Mouse (Mus musculus): ENCODE measurements around the gene Il1rapl1. TPM values are rescaled to one million over a fixed set of nuclear protein-coding genes. Genes with fewer than 3 reads are reported as not detected.

Gene Il1rapl1
- total and polyA plus RNA-seq, 3 experiments = not detected

DNA sequence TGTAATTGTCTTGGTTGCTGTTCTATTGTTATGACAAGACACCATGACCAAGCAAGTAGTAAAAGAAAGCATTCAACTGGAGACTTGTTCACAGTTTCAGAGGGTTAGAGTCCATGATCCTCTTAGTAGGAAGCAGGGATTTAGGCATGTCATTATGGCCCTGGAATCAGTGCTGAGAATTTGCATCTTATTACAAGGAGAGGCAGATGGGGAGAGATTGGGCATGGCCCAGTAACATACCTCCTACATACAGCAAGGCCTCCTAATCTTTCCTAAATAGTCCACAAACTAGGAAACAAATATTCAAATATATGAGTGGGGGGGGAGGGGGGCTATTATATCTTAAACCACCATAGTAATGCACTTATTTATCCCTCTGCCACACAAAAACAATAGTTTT is 301.6 kb downstream of the Il1rapl1 start:
- no peak overlapping the region for H3K4me3 ChIP-seq (replicated peaks in 1 of 3; ENCODE audit: low read depth in 2 of 3, low read length in 2 of 3, poor library complexity in 1 of 3)
- in situ Hi-C loops (cut with MboI; ENCODE audit: low pct_ligation_motif_present, low pct_unique_long_range_greater_than_20kb, low sequenced_read_pairs) = no loop called here
- no peak for DNase-seq (ENCODE audit: extremely low read depth)
- H3K27ac ChIP-seq (ENCODE audit: insufficient read depth, low read depth) = no peak overlapping the region
- no peak for TF ChIP-seq USF1 (IDR thresholded peaks at IDR 0.05; ENCODE audit: low read depth, low read length)
- no peak for TF ChIP-seq POLR2A (IDR thresholded peaks at IDR 0.05; ENCODE audit: low read depth, low read length)
- TF ChIP-seq ZKSCAN1 (IDR thresholded peaks at IDR 0.05; ENCODE audit: borderline replicate concordance, low read depth, low read length) = no peak
- TF ChIP-seq ELF1 (IDR thresholded peaks at IDR 0.05; ENCODE audit: low read depth, low read length) = no peak
- TF ChIP-seq UBTF (IDR thresholded peaks at IDR 0.05; ENCODE audit: low read depth, low read length) = no peak
- no peak for TF ChIP-seq ZMIZ1 (IDR thresholded peaks at IDR 0.05; ENCODE audit: low read depth, low read length)
- TF ChIP-seq USF2 (conservative IDR thresholded peaks at IDR 0.05; ENCODE audit: low read depth, low read length) = no peak
- TF ChIP-seq MEF2A (IDR thresholded peaks at IDR 0.05; ENCODE audit: borderline replicate concordance, low read depth, low read length) = no peak
- TF ChIP-seq HCFC1 (IDR thresholded peaks at IDR 0.05; ENCODE audit: low read depth, low read length) = no peak
- TF ChIP-seq CTCF (conservative IDR thresholded peaks at IDR 0.05 in 1 of 2, IDR thresholded peaks at IDR 0.05 in 1 of 2; ENCODE audit: low read depth in 2 of 2, low read length in 2 of 2) = no peak
- no peak for TF ChIP-seq CHD2 (IDR thresholded peaks at IDR 0.05; ENCODE audit: low read length)
- no peak for TF ChIP-seq SIN3A (IDR thresholded peaks at IDR 0.05; ENCODE audit: low read length)
- no peak for TF ChIP-seq KAT2A (IDR thresholded peaks at IDR 0.05; ENCODE audit: insufficient replicate concordance, low read length)
- no peak for TF ChIP-seq ZC3H11A (IDR thresholded peaks at IDR 0.05; ENCODE audit: low read depth, low read length)
- TF ChIP-seq MXI1 (IDR thresholded peaks at IDR 0.05; ENCODE audit: low read depth, low read length) = no peak
- TF ChIP-seq MYC (IDR thresholded peaks at IDR 0.05; ENCODE audit: low read depth, low read length) = no peak
- H3K79me2 ChIP-seq (replicated peaks; ENCODE audit: control insufficient read depth, extremely low read depth, insufficient read depth, poor library complexity, severe bottlenecking) = no peaks in the 10 kb centered on the region
- no peak overlapping the region for H3K4me2 ChIP-seq (ENCODE audit: insufficient read depth, low read depth, poor library complexity, severe bottlenecking)
- no peaks in the 10 kb centered on the region for H3K9me3 ChIP-seq (replicated peaks; ENCODE audit: low read length)
- no peaks in the 10 kb centered on the region for H3K27me3 ChIP-seq (replicated peaks)
- dilution Hi-C loops (cut with MboI; ENCODE audit: extremely low pct_ligation_motif_present, extremely low pct_unique_long_range_greater_than_20kb, low sequenced_read_pairs) = no loop called here
- no peaks in the 10 kb centered on the region for H3K36me3 ChIP-seq (replicated peaks in 1 of 2; ENCODE audit: control insufficient read depth in 1 of 2, insufficient read depth in 1 of 2, low read length in 1 of 2)
- no peaks in the 10 kb centered on the region for H3K4me1 ChIP-seq (ENCODE audit: control insufficient read depth in 1 of 2, insufficient read depth in 2 of 2)
- no peak overlapping the region for H3K9ac ChIP-seq (ENCODE audit: insufficient read depth, low read depth)

DNA sequence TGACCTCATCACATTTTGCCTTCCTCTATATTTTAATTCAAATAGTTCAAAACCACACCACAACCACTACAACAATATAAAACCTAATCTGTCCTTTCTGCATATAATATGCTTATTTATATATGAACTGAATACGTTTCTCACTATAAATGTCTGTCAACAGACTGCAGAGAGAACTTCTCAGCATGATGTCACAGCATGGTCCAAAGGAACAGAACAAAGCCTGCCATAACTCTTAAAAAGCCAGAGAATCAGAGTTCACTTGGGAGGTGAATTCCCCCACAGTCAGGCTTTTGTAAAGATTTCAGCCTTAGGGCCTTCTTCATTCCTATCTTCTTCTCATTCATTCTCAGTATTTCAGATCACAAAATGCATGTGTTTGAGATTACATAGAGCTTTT is 307.7 kb downstream of the Il1rapl1 start:
- Histone ChIP-seq H3K9me3 (replicated peaks; ENCODE audit: low read length) (no peaks in the 10 kb centered on the region), H3K4me2 (ENCODE audit: insufficient read depth, low read depth, poor library complexity, severe bottlenecking) (no peak overlapping the region), H3K4me3 (replicated peaks in 1 of 3; ENCODE audit: low read depth in 2 of 3, low read length in 2 of 3, poor library complexity in 1 of 3) (no peak overlapping the region), H3K9ac (ENCODE audit: insufficient read depth, low read depth) (no peak overlapping the region), H3K79me2 (replicated peaks; ENCODE audit: control insufficient read depth, extremely low read depth, insufficient read depth, poor library complexity, severe bottlenecking) (no peaks in the 10 kb centered on the region), H3K27ac (ENCODE audit: insufficient read depth, low read depth) (no peak overlapping the region), H3K4me1 (ENCODE audit: control insufficient read depth in 1 of 2, insufficient read depth in 2 of 2) (no peaks in the 10 kb centered on the region), H3K27me3 (replicated peaks) (no peaks in the 10 kb centered on the region), H3K36me3 (replicated peaks in 1 of 2; ENCODE audit: control insufficient read depth in 1 of 2, insufficient read depth in 1 of 2, low read length in 1 of 2) (no peaks in the 10 kb centered on the region)
- DNase-seq (ENCODE audit: extremely low read depth) = no peak
- in situ Hi-C loops (cut with MboI; ENCODE audit: low pct_ligation_motif_present, low pct_unique_long_range_greater_than_20kb, low sequenced_read_pairs) (no loop called here), dilution Hi-C loops (cut with MboI; ENCODE audit: extremely low pct_ligation_motif_present, extremely low pct_unique_long_range_greater_than_20kb, low sequenced_read_pairs) (no loop called here)
- TF ChIP-seq E2F4 (IDR thresholded peaks at IDR 0.05; ENCODE audit: insufficient replicate concordance, low read depth, low read length) = no peak
- no peak for TF ChIP-seq MAFK (IDR thresholded peaks at IDR 0.05; ENCODE audit: insufficient replicate concordance, low read length)
- TF ChIP-seq CTCF (conservative IDR thresholded peaks at IDR 0.05 in 1 of 2, IDR thresholded peaks at IDR 0.05 in 1 of 2; ENCODE audit: low read depth in 2 of 2, low read length in 2 of 2) = no peak
- no peak for TF ChIP-seq ZNF384 (IDR thresholded peaks at IDR 0.05; ENCODE audit: low read depth, low read length)

Measured in CH12.LX (cell line).